Mouse (Mus musculus) hindbrain, embryonic 14.5 days (tissue): ENCODE measurements around the gene Rnf152. TPM values are rescaled to one million over a fixed set of nuclear protein-coding genes. Genes with fewer than 3 reads are reported as not detected.

ENCODE experiments used
- ATAC-seq: fragments of 200-750 bp; cut with Nextera tagmentation; 2 replicates; pipeline ENCODE4 v1.8.0; 2017; ENCODE audit warnings: moderate number of reproducible peaks, mild to moderate bottlenecking, moderate TSS enrichment, moderate library complexity; ENCODE audit not compliant: low FRiP score
- DNase-seq: peaks from one replicate; pipeline ENCODE4 v3.0.0-alpha.2; 2015; ENCODE audit warnings: low spot score
- H3K27ac ChIP-seq: fragments of 300-500 bp; sonication (generic); 2 replicates; pipeline ENCODE4 v1.5.1; 2014; ENCODE audit warnings: mild to moderate bottlenecking, moderate library complexity
- H3K27me3 ChIP-seq: fragments of 300-500 bp; sonication (generic); 2 replicates; pipeline ENCODE4 v1.6.1; 2014; ENCODE audit warnings: mild to moderate bottlenecking, low read length, mixed read lengths; ENCODE audit not compliant: control insufficient read depth, insufficient read depth
- H3K36me3 ChIP-seq: fragments of 300-500 bp; sonication (generic); replicated peaks from 2 replicates; pipeline ENCODE4 v1.6.1; 2014; ENCODE audit not compliant: control insufficient read depth, insufficient read depth
- H3K4me1 ChIP-seq: fragments of 300-500 bp; sonication (generic); replicated peaks from 2 replicates; pipeline ENCODE4 v1.6.1; 2014; ENCODE audit warnings: antibody characterized with exemption, low read length, mixed read lengths; ENCODE audit not compliant: control insufficient read depth, insufficient read depth
- H3K4me2 ChIP-seq: fragments of 300-500 bp; sonication (generic); replicated peaks from 2 replicates; pipeline ENCODE4 v1.6.1; 2014; ENCODE audit warnings: mild to moderate bottlenecking, moderate library complexity
- H3K4me3 ChIP-seq: fragments of 300-500 bp; sonication (generic); replicated peaks from 2 replicates; pipeline ENCODE4 v1.5.1; 2014; ENCODE audit warnings: mild to moderate bottlenecking, low read length
- H3K9ac ChIP-seq: fragments of 300-500 bp; sonication (generic); 2 replicates; pipeline ENCODE4 v1.6.1; 2014
- H3K9me3 ChIP-seq: fragments of 300-500 bp; sonication (generic); 2 replicates; pipeline ENCODE4 v1.6.1; 2016; ENCODE audit warnings: low read length; ENCODE audit not compliant: control insufficient read depth
- WGBS: fragments of 180-500 bp; shearing (Covaris S2); extraction: QIAGEN DNeasy Blood & Tissue Kit; methylation state at CpG from one replicate; pipeline ENCODE4 v1.1.7; 2014; 5-methylcytosine and 5-hydroxymethylcytosine counted together
- polyA plus RNA-seq: library from polyadenylated mRNA; unstranded; fragments of >200 nt; fragmentation: Nextera tagmentation; extraction: Ambion mirVana; gene quantifications from 2 replicates; pipeline ENCODE4 v1.2.1, GENCODE M21; 2014

Gene Rnf152
- polyA plus RNA-seq, 1 experiment from 2014 or later = 31.6 TPM

DNA sequence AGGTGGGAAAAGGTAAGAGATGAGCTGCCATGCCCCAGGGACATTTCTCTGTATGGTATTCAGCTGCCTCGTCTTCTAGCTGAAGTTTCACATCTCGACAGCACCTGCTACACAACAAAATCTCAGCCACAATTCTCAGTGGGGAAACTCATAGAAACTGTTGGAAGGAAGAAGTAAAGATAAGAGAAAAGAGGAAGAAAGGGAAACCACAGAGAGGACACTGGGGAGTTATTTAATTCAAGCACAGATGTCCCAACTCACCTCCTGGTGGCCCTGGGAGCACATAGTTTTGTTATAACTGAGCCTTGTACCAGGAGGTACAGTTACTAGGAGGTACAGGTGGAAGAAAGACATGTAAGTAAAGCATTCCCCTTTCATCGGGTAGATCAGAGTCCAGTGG, 99.3 kb downstream of the Rnf152 start:
- no peak for ATAC-seq
- H3K27ac ChIP-seq = no peak overlapping the region
- WGBS = 74% methylated on average over 3 of the region's 3 CpGs
- no peaks in the 10 kb centered on the region for H3K9me3 ChIP-seq
- H3K9ac ChIP-seq = no peak overlapping the region
- H3K36me3 ChIP-seq = no peaks in the 10 kb centered on the region
- H3K27me3 ChIP-seq = no peaks in the 10 kb centered on the region
- DNase-seq = no peak
- H3K4me2 ChIP-seq = no peak overlapping the region
- H3K4me1 ChIP-seq = no peaks in the 10 kb centered on the region
- no peak overlapping the region for H3K4me3 ChIP-seq

DNA sequence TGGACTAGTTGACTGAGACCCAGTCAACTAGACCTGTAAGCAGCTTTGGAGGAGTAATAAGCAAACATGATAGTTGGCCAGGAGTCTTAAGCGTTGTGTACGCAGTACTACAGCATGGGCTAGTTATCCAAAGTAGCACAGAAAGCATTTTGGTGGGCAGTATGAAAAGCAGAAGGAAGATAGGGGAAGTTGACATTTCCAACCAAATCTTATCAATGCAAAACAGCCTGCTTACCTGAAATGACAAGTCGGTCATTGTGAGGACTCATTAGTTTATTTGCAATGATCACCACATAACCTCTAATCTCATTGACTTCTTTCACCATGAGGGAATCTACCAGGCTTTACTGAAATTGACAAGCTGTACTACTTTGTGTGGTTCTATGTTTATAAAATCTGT, 107.3 kb downstream of the Rnf152 start:
- H3K27ac ChIP-seq = no peak overlapping the region
- no peak overlapping the region for H3K4me2 ChIP-seq
- peaks cover 4% of the 10 kb centered on the region; the same call in 1 of the 2 replicates for H3K4me1 ChIP-seq
- DNase-seq (no peak), ATAC-seq (no peak)
- no peak overlapping the region for H3K9ac ChIP-seq
- H3K9me3 ChIP-seq = peaks cover 10% of the 10 kb centered on the region; the same call in 1 of the 2 replicates
- no peaks in the 10 kb centered on the region for H3K36me3 ChIP-seq
- WGBS = 92% methylated on average over 3 of the region's 3 CpGs
- no peaks in the 10 kb centered on the region for H3K27me3 ChIP-seq
- no peak overlapping the region for H3K4me3 ChIP-seq

DNA sequence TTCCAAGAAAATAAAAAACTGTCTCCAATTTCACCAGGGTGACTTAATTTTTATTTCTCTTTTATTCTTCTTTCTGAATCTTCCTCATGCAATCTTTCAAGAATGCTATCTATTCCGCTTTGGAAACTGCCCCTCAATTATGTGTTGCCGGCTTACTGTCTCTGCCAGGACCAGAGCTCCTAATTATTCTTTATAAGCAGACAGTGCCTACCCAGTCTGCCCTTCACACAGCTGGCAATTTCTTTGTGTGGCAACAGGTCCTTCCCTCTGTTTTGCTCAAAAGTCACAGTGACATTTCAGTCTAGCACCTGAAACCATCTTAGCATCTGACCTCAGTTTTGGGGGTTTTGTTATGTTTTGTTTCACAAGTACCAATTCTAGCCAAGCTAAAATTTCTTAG, 109.9 kb downstream of the Rnf152 start:
- Histone ChIP-seq H3K27me3 (no peaks in the 10 kb centered on the region), H3K4me1 (peaks cover 4% of the 10 kb centered on the region; the same call in 1 of the 2 replicates), H3K9me3 (peaks cover 6% of the 10 kb centered on the region; the same call in 1 of the 2 replicates), H3K9ac (no peak overlapping the region), H3K4me3 (no peak overlapping the region), H3K27ac (no peak overlapping the region), H3K4me2 (no peak overlapping the region), H3K36me3 (no peaks in the 10 kb centered on the region)
- WGBS = 42% methylated on average over 2 of the region's 2 CpGs
- DNase-seq (peak; percentile 29), ATAC-seq (no peak)

DNA sequence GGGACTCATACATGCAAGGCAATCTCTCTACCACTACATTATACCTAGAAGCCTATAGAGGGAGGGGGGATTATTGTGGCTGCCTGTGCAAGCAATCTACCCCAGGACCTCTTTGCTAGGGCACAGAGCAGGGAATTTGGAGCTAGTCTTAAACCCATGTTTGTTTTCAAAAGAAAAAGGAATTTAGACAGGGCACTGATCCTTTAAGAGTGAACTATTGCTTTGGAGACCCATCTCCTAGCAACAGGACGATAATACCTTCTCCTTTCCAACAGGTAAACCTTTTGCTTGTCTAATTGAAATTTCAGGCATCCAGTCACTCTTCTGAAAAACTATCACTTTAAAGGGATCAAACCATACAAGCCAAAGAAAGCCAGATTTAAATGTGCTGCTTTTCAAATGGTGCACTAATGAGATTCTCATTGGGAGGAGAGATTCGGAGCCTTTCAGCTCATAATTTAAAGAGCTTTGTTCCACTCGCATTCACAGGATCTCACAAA, 110.4 kb downstream of the Rnf152 start:
- no peak overlapping the region for H3K4me3 ChIP-seq
- peaks cover 4% of the 10 kb centered on the region; the same call in 1 of the 2 replicates for H3K4me1 ChIP-seq
- H3K36me3 ChIP-seq = no peaks in the 10 kb centered on the region
- ATAC-seq = no peak; the same call in 1 of the 2 replicates
- 11% methylated on average over 3 of the region's 3 CpGs for WGBS
- H3K9ac ChIP-seq = no peak overlapping the region
- no peak overlapping the region for H3K27ac ChIP-seq
- no peak overlapping the region for H3K4me2 ChIP-seq
- DNase-seq = peak; percentile 33
- H3K27me3 ChIP-seq = no peaks in the 10 kb centered on the region
- 0 out of 2 replicates have a peak, but pooled peaks cover 2% of the 10 kb centered on the region for H3K9me3 ChIP-seq

DNA sequence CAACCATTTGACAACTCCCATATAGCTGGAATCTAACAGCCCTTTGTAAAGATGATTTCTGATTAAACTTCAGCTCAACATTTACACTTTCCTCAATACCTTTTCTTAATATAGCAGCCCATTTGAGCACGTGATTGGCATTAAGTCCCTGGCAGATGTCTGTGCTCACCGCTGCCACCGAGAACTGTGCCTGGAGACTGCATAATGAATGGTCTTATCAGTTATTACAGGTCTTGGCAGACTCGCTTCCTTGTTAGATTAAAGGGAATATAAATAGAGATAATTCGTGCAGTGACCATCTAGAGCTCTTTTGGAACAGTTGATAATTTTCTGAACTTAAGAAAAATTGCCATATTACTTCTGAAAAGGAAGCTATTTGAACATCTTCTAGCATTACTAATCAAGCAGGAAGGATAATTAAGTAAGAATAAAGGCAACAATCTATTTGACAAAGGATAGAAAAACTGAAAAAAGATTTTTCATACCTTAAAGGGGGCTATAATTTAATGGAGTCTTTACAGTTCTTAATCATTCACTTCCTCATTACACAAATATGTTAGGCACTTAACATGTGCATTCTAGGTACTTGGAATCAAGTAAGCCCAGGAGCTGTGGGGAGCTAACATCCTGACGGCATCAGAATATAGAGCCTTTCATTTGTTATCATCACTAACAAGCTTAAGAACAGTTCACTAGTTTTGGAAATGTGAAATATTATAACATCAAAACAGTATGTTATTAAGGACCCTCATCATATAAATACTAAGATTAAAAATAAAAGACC, 113.0 kb downstream of the Rnf152 start:
- no peak for ATAC-seq
- no peaks in the 10 kb centered on the region for H3K36me3 ChIP-seq
- WGBS = 44% methylated on average over 6 of the region's 6 CpGs
- peaks cover 4% of the 10 kb centered on the region; the same call in 1 of the 2 replicates for H3K4me1 ChIP-seq
- no peak overlapping the region for H3K4me2 ChIP-seq
- H3K9ac ChIP-seq = no peak overlapping the region
- DNase-seq = peak; percentile 33
- H3K4me3 ChIP-seq = no peak overlapping the region
- H3K9me3 ChIP-seq = no peaks in the 10 kb centered on the region
- H3K27me3 ChIP-seq = no peaks in the 10 kb centered on the region
- no peak overlapping the region for H3K27ac ChIP-seq

DNA sequence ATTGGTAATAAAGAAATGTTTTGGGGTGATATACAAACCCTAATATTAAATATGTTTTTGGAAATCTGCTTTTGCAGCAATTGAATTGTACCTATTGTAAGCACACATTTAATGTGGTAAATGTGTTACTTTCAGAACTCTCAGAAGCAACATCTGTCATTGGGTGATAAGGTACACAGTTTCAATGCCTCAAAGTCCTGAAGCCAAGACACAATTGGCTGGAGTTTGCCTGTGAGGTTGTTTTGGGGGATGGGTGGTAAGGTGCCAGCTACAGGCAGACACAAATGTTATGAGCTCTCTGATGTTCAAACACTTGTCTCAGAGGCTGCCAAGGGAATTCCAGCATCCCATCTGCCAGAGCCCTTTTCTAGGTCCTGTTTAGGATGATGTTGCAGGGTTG, 116.3 kb downstream of the Rnf152 start:
- no peaks in the 10 kb centered on the region for H3K36me3 ChIP-seq
- no peaks in the 10 kb centered on the region for H3K27me3 ChIP-seq
- H3K4me2 ChIP-seq = no peak overlapping the region
- DNase-seq (no peak), ATAC-seq (no peak)
- H3K9ac ChIP-seq = no peak overlapping the region
- no peaks in the 10 kb centered on the region for H3K9me3 ChIP-seq
- H3K4me1 ChIP-seq = no peaks in the 10 kb centered on the region
- no peak overlapping the region for H3K4me3 ChIP-seq
- H3K27ac ChIP-seq = no peak overlapping the region
